Comparison of ENCODE assay signal across 8 mouse cellular contexts in the genomic region with DNA sequence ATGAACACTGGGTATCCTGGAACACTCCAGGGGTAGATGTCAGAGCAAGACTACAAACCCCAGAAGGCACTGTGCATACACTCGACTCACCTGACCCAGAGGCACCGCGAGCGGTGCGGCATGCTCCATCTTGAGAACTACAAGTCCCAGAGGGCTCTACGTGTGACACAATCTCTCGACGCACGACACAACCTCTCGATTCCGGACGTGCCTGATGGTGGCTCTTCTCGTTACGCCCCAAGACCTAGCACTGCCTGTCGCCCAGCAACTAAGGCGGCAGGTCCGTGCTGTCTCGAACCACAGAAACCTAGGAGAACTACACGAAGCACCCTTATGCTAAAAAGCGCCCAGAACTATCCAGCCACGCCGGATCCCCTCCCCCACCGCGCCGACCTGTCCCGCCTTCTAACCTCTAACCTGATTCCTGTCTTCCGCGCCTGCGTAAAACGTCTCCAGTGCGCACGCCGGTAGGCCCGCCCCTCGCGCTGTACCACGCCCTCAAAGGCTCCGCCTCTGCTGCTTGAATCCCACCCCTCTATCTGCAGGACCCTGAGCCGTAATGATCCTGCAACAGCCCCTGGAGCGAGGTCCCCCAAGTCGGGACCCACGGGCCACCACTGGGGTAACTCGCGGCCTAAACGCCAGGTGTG. TPM values are rescaled to one million over a fixed set of nuclear protein-coding genes. Genes with fewer than 3 reads are reported as not detected.
DNase-seq lines count a peak whose midpoint lies in the region; ATAC-seq and TF ChIP-seq lines count a peak whose summit lies in the region.

A gene (plus strand): TSS at position 173 of the 650 bp plus-strand sequence.
A gene (minus strand): TSS at position 459 of the 650 bp plus-strand sequence.

- peaks cover 4% of the 10 kb centered on the region for H3K27me3 ChIP-seq in embryonic facial prominence, embryonic 15.5 days
- H3K27me3 ChIP-seq in limb, embryonic 14.5 days (ENCODE audit: control insufficient read depth, insufficient read depth, low read length): peaks cover 7% of the 10 kb centered on the region; the same call in 1 of the 2 replicates
- peaks cover 2% of the 10 kb centered on the region; the same call in 1 of the 2 replicates for H3K27me3 ChIP-seq in midbrain, postnatal 0 days (ENCODE audit: insufficient read depth, low read length)

- no peak for TF ChIP-seq CTCF in bone marrow, adult 2 months (IDR thresholded peaks at IDR 0.05; ENCODE audit: control insufficient read depth, insufficient read depth, low read length)
- TF ChIP-seq CTCF in midbrain, postnatal 0 days (IDR thresholded peaks at IDR 0.05): no peak; the same call in 1 of the 2 replicates

- H3K4me3 ChIP-seq in bone marrow, adult 2 months (replicated peaks; ENCODE audit: control insufficient read depth, low read depth, low read length): peak within 1 kb of the TSS; percentile 78
- H3K4me3 ChIP-seq in embryonic facial prominence, embryonic 15.5 days (replicated peaks): peak within 1 kb of the TSS; percentile 73
- H3K4me3 ChIP-seq in limb, embryonic 14.5 days (replicated peaks; ENCODE audit: low read length): peak within 1 kb of the TSS; percentile 62
- peak within 1 kb of the TSS; percentile 59 for H3K4me3 ChIP-seq in midbrain, postnatal 0 days (ENCODE audit: low read depth, low read length)

- H3K9me3 ChIP-seq in embryonic facial prominence, embryonic 15.5 days (replicated peaks): no peaks in the 10 kb centered on the region
- no peaks in the 10 kb centered on the region for H3K9me3 ChIP-seq in limb, embryonic 14.5 days (ENCODE audit: control insufficient read depth, low read length)
- H3K9me3 ChIP-seq in midbrain, postnatal 0 days (ENCODE audit: low read length): no peaks in the 10 kb centered on the region

- DNase-seq in 416B (ENCODE audit: low read depth): peak; percentile 98
- DNase-seq in heart, adult 8-10 months (ENCODE audit: low spot score): peak; percentile 95
- DNase-seq in kidney, adult 9 months: peak; percentile 97
- DNase-seq in limb, embryonic 14.5 days (ENCODE audit: low spot score): peak; percentile 95
- peak; percentile 98 for DNase-seq in midbrain, postnatal 0 days (ENCODE audit: low spot score)
- peak; percentile 74 for DNase-seq in spleen, postnatal 14 days (ENCODE audit: low spot score in 2 of 2)

- peak within 1 kb of the TSS; percentile 59 for H3K9ac ChIP-seq in embryonic facial prominence, embryonic 15.5 days
- H3K9ac ChIP-seq in limb, embryonic 14.5 days (ENCODE audit: low read depth, low read length, severe bottlenecking): peak within 1 kb of the TSS; percentile 60
- H3K9ac ChIP-seq in midbrain, postnatal 0 days (replicated peaks; ENCODE audit: low read length, poor library complexity, severe bottlenecking): peak within 1 kb of the TSS; percentile 69

- 0 out of 2 replicates have a peak, but pooled peaks cover 1% of the 10 kb centered on the region for H3K4me1 ChIP-seq in bone marrow, adult 2 months (ENCODE audit: control insufficient read depth, insufficient read depth, low read length)
- H3K4me1 ChIP-seq in embryonic facial prominence, embryonic 15.5 days: peaks cover 42% of the 10 kb centered on the region
- peaks cover 32% of the 10 kb centered on the region for H3K4me1 ChIP-seq in limb, embryonic 14.5 days (ENCODE audit: control insufficient read depth, insufficient read depth, low read length)
- peaks cover 16% of the 10 kb centered on the region for H3K4me1 ChIP-seq in midbrain, postnatal 0 days (ENCODE audit: insufficient read depth, low read length)

- H3K27ac ChIP-seq in bone marrow, adult 2 months (ENCODE audit: control insufficient read depth, insufficient read depth, low read depth, low read length, poor library complexity): peak within 1 kb of the TSS; percentile 79
- H3K27ac ChIP-seq in embryonic facial prominence, embryonic 15.5 days (replicated peaks): peak within 1 kb of the TSS; percentile 86
- peak within 1 kb of the TSS; percentile 81 for H3K27ac ChIP-seq in limb, embryonic 14.5 days (replicated peaks; ENCODE audit: low read depth, low read length)
- H3K27ac ChIP-seq in midbrain, postnatal 0 days (ENCODE audit: low read depth, low read length): peak within 1 kb of the TSS; percentile 72

- peak within 1 kb of the TSS; percentile 97 for H3K4me2 ChIP-seq in embryonic facial prominence, embryonic 15.5 days (replicated peaks)
- H3K4me2 ChIP-seq in limb, embryonic 14.5 days (replicated peaks; ENCODE audit: low read depth, low read length, severe bottlenecking): peak within 1 kb of the TSS; percentile 96
- H3K4me2 ChIP-seq in midbrain, postnatal 0 days (ENCODE audit: low read depth, low read length, poor library complexity, severe bottlenecking): peak within 1 kb of the TSS; percentile 79

- TF ChIP-seq POLR2A in bone marrow, adult 2 months (IDR thresholded peaks at IDR 0.05; ENCODE audit: borderline replicate concordance, control insufficient read depth, low read depth, low read length): peak; percentile 50; the same call in 1 of the 2 replicates
- TF ChIP-seq POLR2A in limb, embryonic 14.5 days (IDR thresholded peaks at IDR 0.05; ENCODE audit: borderline replicate concordance, extremely low read depth, insufficient read depth, insufficient read length): 0 out of 2 replicates have a peak, but pooled peaks have one; percentile 48

- under 1% methylated on average over 45 of the region's 45 CpGs for WGBS in bone marrow, adult 2 months
- WGBS in embryonic facial prominence, embryonic 15.5 days: 0% methylated on average over 45 of the region's 45 CpGs
- under 1% methylated on average over 45 of the region's 45 CpGs for WGBS in limb, embryonic 14.5 days
- WGBS in midbrain, postnatal 0 days: under 1% methylated on average over 44 of the region's 45 CpGs

- peak; percentile 90 for ATAC-seq in embryonic facial prominence, embryonic 15.5 days (ENCODE audit: insufficient number of reproducible peaks, low FRiP score, low TSS enrichment, low read depth)
- peak; percentile 91 for ATAC-seq in limb, embryonic 14.5 days (ENCODE audit: low FRiP score, low read depth)
- peak; percentile 94 for ATAC-seq in midbrain, postnatal 0 days (ENCODE audit: low FRiP score)

- peaks cover 21% of the 10 kb centered on the region for H3K36me3 ChIP-seq in embryonic facial prominence, embryonic 15.5 days
- H3K36me3 ChIP-seq in limb, embryonic 14.5 days (ENCODE audit: control insufficient read depth, insufficient read depth, low read length): peaks cover 19% of the 10 kb centered on the region
- H3K36me3 ChIP-seq in midbrain, postnatal 0 days (ENCODE audit: insufficient read depth, low read length): peaks cover 12% of the 10 kb centered on the region

RNA-seq across cellular contexts. Expression of the first gene that starts in this region (rescaled TPM):
- 28.3 and 54.3 TPM in 2 replicates for polyA plus RNA-seq in bone marrow, adult 2 months (2011; ENCODE audit: insufficient read depth, insufficient read length, low replicate concordance, missing spikeins)
- polyA plus RNA-seq in embryonic facial prominence, embryonic 15.5 days (2015; fragmentation: Nextera tagmentation; extraction: Ambion mirVana): 95.7 and 102 TPM in 2 replicates
- 100 to 1,000 TPM; 200 to 231 (median 211) TPM for total RNA-seq in heart, adult 8-10 months (2022)
- 63.4 and 73.3 TPM in 2 replicates for polyA plus RNA-seq in limb, embryonic 14.5 days (2012; rRNA removed)
- 85.3 and 85.4 TPM in 2 replicates for polyA plus RNA-seq in limb, embryonic 14.5 days (2014; fragmentation: Nextera tagmentation; extraction: Ambion mirVana)
- total RNA-seq in midbrain, postnatal 0 days (2014; rRNA removed): 87.3 and 194 TPM in 2 replicates
- 210 and 212 TPM in 2 replicates for polyA plus RNA-seq in midbrain, postnatal 0 days (2015; fragmentation: Nextera tagmentation; extraction: Ambion mirVana)

RNA-seq across cellular contexts. Expression of the second gene that starts in this region (rescaled TPM):
- polyA plus RNA-seq in bone marrow, adult 2 months (2011; ENCODE audit: insufficient read depth, insufficient read length, low replicate concordance, missing spikeins): 15.1 and 27.9 TPM in 2 replicates
- polyA plus RNA-seq in embryonic facial prominence, embryonic 15.5 days (2015; fragmentation: Nextera tagmentation; extraction: Ambion mirVana): 42.2 and 42.9 TPM in 2 replicates
- 10 to 100 TPM in 3 of 4 experiments, 1 to 10 TPM in 1; 8.8 to 11.6 (median 11.0) TPM for total RNA-seq in heart, adult 8-10 months (2022)
- polyA plus RNA-seq in limb, embryonic 14.5 days (2012; rRNA removed): 45.5 and 51.2 TPM in 2 replicates
- polyA plus RNA-seq in limb, embryonic 14.5 days (2014; fragmentation: Nextera tagmentation; extraction: Ambion mirVana): 41.8 and 44.2 TPM in 2 replicates
- total RNA-seq in midbrain, postnatal 0 days (2014; rRNA removed): 16.7 and 21.5 TPM in 2 replicates
- 21.1 and 23.2 TPM in 2 replicates for polyA plus RNA-seq in midbrain, postnatal 0 days (2015; fragmentation: Nextera tagmentation; extraction: Ambion mirVana)

Comparison
In these comparisons a context has a peak if more than half of its experiments do, and no peak if none do; other contexts are left out.
1. Peak in every context shown above with its lines: DNase-seq, ATAC-seq, H3K4me3 ChIP-seq and H3K27ac ChIP-seq.